Mouse (Mus musculus) thymus, adult 2 months (tissue): ENCODE data around the gene Podn. TPM values are rescaled to one million over a fixed set of nuclear protein-coding genes. Genes with fewer than 3 reads are reported as not detected.

Experiments used
- DNase-seq: peaks from one replicate; pipeline ENCODE4 v3.0.0; 2021
- H3K27ac ChIP-seq: fragments of 200-500 bp; 2 replicates; pipeline ENCODE4 v1.5.1; 2012; ENCODE audit warnings: low read length, control low read depth; ENCODE audit not compliant: control insufficient read depth, insufficient read depth
- H3K27me3 ChIP-seq: fragments of 200-500 bp; 2 replicates; pipeline ENCODE4 v1.6.1; 2012; ENCODE audit warnings: mild to moderate bottlenecking, low read length, moderate library complexity, mixed read lengths; ENCODE audit not compliant: control insufficient read depth, insufficient read depth
- H3K36me3 ChIP-seq: fragments of 200-500 bp; 2 replicates; pipeline ENCODE4 v1.6.1; 2012; ENCODE audit warnings: mild to moderate bottlenecking, low read length, moderate library complexity; ENCODE audit not compliant: control insufficient read depth, insufficient read depth
- H3K4me1 ChIP-seq: fragments of 200-500 bp; replicated peaks from 2 replicates; pipeline ENCODE4 v1.6.1; 2012; ENCODE audit warnings: low read length; ENCODE audit not compliant: control insufficient read depth, insufficient read depth
- H3K4me3 ChIP-seq: fragments of 200-500 bp; 2 replicates; pipeline ENCODE4 v1.5.1; 2012; ENCODE audit warnings: mild to moderate bottlenecking, low read length, control low read depth, moderate library complexity; ENCODE audit not compliant: control insufficient read depth, insufficient read depth
- CTCF ChIP-seq: fragments of 200-500 bp; IDR thresholded peaks from 2 replicates; pipeline ENCODE4 v1.5.1; 2012; ENCODE audit warnings: mild to moderate bottlenecking, control low read depth, low read length, moderate library complexity, borderline replicate concordance; ENCODE audit not compliant: control insufficient read depth, poor library complexity, insufficient read depth; ENCODE audit errors: extremely low read depth
- POLR2A ChIP-seq: fragments of 200-500 bp; IDR thresholded peaks from 2 replicates; pipeline ENCODE4 v1.6.1; 2012; ENCODE audit warnings: mild to moderate bottlenecking, low read length, control low read depth, moderate library complexity; ENCODE audit not compliant: control insufficient read depth, poor library complexity, insufficient read depth; ENCODE audit errors: extremely low read depth
- WGBS: fragments of 180-500 bp; shearing (Covaris S2); methylation state at CpG from one replicate; pipeline ENCODE4 v1.1.7; 2018; 5-methylcytosine and 5-hydroxymethylcytosine counted together
- polyA plus RNA-seq: library from polyadenylated mRNA; depleted of rRNA; stranded (reverse); fragments of >200 nt; gene quantifications from 2 replicates; pipeline ENCODE4 v1.2.3, GENCODE M21; 2012

Gene Podn
- polyA plus RNA-seq, 1 experiment, result 12.0 TPM

GRCm38 (mm10) chr4:108051687-108052274, 44.5 kb downstream of the Podn start:
- H3K4me1 ChIP-seq, result no peaks in the 10 kb centered on the region
- no peak overlapping the region for H3K4me3 ChIP-seq
- no peaks in the 10 kb centered on the region for H3K27me3 ChIP-seq
- TF ChIP-seq CTCF, result no peak
- no peak for TF ChIP-seq POLR2A
- peaks cover 34% of the 10 kb centered on the region for H3K36me3 ChIP-seq
- no peak overlapping the region for H3K27ac ChIP-seq
- WGBS, result 95% methylated on average over 10 of the region's 10 CpGs
- no peak for DNase-seq

GRCm38 (mm10) chr4:108046136-108046535, 50.1 kb downstream of the Podn start:
- Histone ChIP-seq H3K4me3 (no peak overlapping the region), H3K36me3 (peaks cover 16% of the 10 kb centered on the region), H3K4me1 (no peaks in the 10 kb centered on the region), H3K27me3 (no peaks in the 10 kb centered on the region), H3K27ac (no peak overlapping the region)
- WGBS, result 96% methylated on average over 8 of the region's 8 CpGs
- TF ChIP-seq CTCF (no peak), POLR2A (no peak)
- DNase-seq, result no peak

GRCm38 (mm10) chr4:108045136-108046107, 50.8 kb downstream of the Podn start:
- 97% methylated on average over 19 of the region's 19 CpGs for WGBS
- TF ChIP-seq CTCF, result no peak
- no peak for TF ChIP-seq POLR2A
- Histone ChIP-seq H3K4me3 (no peak overlapping the region), H3K36me3 (peaks cover 16% of the 10 kb centered on the region), H3K27me3 (no peaks in the 10 kb centered on the region), H3K27ac (no peak overlapping the region), H3K4me1 (no peaks in the 10 kb centered on the region)
- no peak for DNase-seq

- DNase-seq, result no peak
- TF ChIP-seq POLR2A, result no peak
- TF ChIP-seq CTCF, result no peak
- H3K27ac ChIP-seq, result no peak overlapping the region
- no peaks in the 10 kb centered on the region for H3K36me3 ChIP-seq
- H3K4me1 ChIP-seq, result peaks cover under 1% of the 10 kb centered on the region; the same call in 1 of the 2 replicates
- H3K27me3 ChIP-seq, result peaks cover 5% of the 10 kb centered on the region
- 93% methylated on average over 8 of the region's 8 CpGs for WGBS
- H3K4me3 ChIP-seq, result no peak overlapping the region
Observed at GRCm38 (mm10) chr4:108037027-108037426, 59.2 kb downstream of the Podn start.

- peaks cover 17% of the 10 kb centered on the region for H3K4me1 ChIP-seq
- peaks cover 11% of the 10 kb centered on the region for H3K27me3 ChIP-seq
- DNase-seq, result no peak
- TF ChIP-seq POLR2A (no peak), CTCF (no peak)
- H3K36me3 ChIP-seq, result no peaks in the 10 kb centered on the region
- 87% methylated on average over 8 of the region's 8 CpGs for WGBS
- no peak overlapping the region for H3K4me3 ChIP-seq
- H3K27ac ChIP-seq, result no peak overlapping the region
Observed at GRCm38 (mm10) chr4:108033041-108033764, 63.0 kb downstream of the Podn start.

- Histone ChIP-seq H3K36me3 (no peaks in the 10 kb centered on the region), H3K4me3 (no peak overlapping the region), H3K4me1 (peaks cover 17% of the 10 kb centered on the region), H3K27me3 (peaks cover 11% of the 10 kb centered on the region), H3K27ac (no peak overlapping the region)
- TF ChIP-seq CTCF (no peak), POLR2A (no peak)
- 68% methylated on average over 11 of the region's 11 CpGs for WGBS
- DNase-seq, result no peak
Observed at GRCm38 (mm10) chr4:108032352-108032849, 63.8 kb downstream of the Podn start.
